Mouse (Mus musculus): ENCODE data around the gene Rps18. TPM values are rescaled to one million over a fixed set of nuclear protein-coding genes. Genes with fewer than 3 reads are reported as not detected.
A peak's percentile ranks its signal among the peaks of the same experiment; 100 is the strongest.

Gene Rps18
- polyA plus RNA-seq, 1 experiment: 1,668 TPM

DNA sequence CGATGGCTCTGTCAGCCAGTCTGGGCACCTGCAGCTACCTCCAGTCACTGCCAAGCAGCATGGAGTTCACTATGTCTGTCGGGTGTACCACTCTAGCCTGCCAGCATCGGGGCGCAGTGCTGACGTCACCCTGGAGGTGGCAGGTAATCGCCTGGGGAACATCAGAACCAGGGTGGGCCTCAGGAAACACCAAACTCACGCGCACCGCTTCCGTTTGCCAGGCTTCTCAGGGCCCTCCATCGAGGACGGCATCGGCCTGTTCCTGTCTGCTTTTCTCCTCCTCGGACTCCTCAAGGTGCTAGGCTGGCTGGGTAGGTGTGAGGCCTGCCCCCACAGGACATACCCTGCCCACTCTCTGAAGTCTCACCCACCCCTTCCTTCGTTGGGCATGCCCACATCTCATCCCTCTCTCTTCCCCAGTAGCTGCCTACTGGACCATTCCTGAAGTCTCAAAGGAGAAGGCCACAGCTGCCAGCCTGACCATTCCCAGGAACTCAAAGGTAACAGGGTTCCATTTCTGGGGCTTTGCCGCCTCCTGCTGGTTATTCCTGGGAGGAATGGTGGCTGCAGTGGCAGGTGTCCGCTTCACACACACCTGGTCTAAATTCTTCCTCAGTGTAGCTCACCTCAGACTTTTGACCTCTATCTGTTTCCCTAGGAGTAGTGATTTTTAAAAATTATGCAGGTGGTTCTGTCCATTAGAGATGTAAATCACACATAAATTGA lies 29.4 kb downstream of the Rps18 start:
- H3K4me3 ChIP-seq (ENCODE audit: insufficient read depth, low read length): no peak overlapping the region
- TF ChIP-seq POLR2A (IDR thresholded peaks at IDR 0.05; ENCODE audit: low read depth, low read length) (no peak), CTCF (IDR thresholded peaks at IDR 0.05; ENCODE audit: borderline replicate concordance, insufficient read depth, low read length) (peak; percentile 5; the same call in 1 of the 2 replicates)
- no peak overlapping the region for H3K27ac ChIP-seq (ENCODE audit: insufficient read depth, low read length)
- H3K4me1 ChIP-seq (ENCODE audit: control insufficient read depth, insufficient read depth, low read length): no peaks in the 10 kb centered on the region

DNA sequence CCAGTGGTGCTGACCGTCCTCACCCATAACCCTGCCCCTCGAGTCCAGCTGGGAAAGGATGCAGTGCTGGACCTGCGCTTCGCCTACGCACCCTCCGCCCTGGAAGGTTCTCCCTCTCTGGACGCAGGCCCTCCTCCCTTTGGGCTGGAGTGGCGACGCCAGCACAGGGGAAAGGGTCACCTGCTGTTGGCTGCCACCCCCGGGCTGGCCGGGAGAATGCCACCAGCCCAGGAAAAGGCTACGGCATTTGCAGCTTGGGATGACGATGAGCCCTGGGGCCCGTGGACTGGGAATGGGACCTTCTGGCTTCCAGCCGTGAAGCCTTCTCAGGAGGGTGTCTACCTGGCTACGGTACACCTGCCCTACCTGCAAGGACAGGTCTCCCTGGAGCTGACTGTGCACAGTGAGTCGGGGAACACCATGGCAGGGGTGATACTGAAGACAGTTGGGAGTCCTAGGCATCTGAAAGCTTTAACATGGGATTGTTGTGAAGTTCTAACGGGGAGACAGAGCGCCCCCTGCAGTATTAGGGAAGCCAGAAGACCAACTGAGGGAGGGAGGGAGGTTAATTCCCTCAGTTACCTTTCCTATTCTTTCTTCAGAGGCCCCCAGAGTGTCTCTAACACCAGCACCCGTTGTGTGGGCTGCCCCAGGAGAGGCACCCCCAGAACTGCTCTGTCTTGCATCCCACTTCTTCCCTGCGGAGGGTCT lies 30.2 kb downstream of the Rps18 start:
- Histone ChIP-seq H3K27ac (ENCODE audit: insufficient read depth, low read length) (no peak overlapping the region), H3K4me1 (ENCODE audit: control insufficient read depth, insufficient read depth, low read length) (no peaks in the 10 kb centered on the region), H3K4me3 (ENCODE audit: insufficient read depth, low read length) (no peak overlapping the region)
- TF ChIP-seq POLR2A (IDR thresholded peaks at IDR 0.05; ENCODE audit: low read depth, low read length) (no peak), CTCF (IDR thresholded peaks at IDR 0.05; ENCODE audit: borderline replicate concordance, insufficient read depth, low read length) (no peak)

DNA sequence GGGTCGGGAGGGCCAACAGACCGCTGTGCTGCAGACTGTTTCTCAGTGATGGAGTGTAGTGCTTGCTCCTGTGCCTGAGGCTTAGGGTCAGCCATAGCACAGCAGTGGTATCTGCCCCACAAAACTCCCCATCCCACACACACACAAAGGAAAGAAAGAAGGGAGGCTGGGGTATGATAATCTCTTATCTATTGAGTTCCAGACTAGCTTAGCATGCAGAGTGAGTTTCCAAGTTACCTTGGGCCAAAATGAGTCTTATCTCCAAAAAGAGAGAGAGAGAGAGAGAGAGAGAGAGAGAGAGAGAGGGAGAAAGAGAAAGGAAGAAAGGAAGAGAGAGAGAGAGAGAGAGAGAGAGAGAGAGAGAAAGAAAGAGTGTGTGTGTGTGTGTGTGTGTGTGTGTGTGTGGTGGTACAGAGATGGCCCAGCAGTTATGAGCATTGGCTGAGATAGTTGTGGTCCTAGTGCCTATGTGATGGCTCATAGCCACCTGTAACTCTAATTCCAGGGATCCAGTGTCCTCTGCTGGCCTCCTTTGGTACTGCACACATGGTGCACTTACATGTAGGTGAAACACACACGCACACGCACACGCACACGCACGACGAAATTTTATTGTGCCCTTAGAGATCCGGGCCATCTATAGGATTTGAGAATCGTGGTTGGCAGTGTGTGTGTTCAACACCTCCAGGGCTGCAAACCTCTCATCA lies 31.1 kb downstream of the Rps18 start:
- no peaks in the 10 kb centered on the region for H3K4me1 ChIP-seq (ENCODE audit: control insufficient read depth, insufficient read depth, low read length)
- no peak overlapping the region for H3K4me3 ChIP-seq (ENCODE audit: insufficient read depth, low read length)
- no peak overlapping the region for H3K27ac ChIP-seq (ENCODE audit: insufficient read depth, low read length)
- TF ChIP-seq CTCF (IDR thresholded peaks at IDR 0.05; ENCODE audit: borderline replicate concordance, insufficient read depth, low read length) (peak; percentile 28; the same call in 1 of the 2 replicates), POLR2A (IDR thresholded peaks at IDR 0.05; ENCODE audit: low read depth, low read length) (no peak)

DNA sequence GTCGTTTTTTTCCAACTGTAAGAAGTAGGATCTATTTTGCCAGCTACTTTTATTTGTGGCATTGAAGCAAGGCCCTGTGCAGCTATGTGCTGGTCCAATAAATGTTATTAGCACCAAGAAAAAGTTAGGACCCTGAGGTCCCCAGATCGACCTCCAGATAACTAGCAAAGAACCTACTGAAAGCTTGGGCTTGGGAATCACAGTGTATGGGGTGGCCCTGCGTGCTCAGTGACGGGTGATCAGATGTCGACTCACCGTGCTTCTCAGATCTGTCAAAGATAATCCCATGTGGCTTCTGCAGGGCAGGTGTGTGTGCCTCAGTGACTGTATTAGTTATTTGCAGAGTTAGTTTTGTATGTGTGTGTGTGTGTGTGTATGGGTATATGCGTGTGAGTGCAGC lies 34.4 kb downstream of the Rps18 start:
- Histone ChIP-seq H3K4me3 (ENCODE audit: insufficient read depth, low read length) (no peak overlapping the region), H3K4me1 (ENCODE audit: control insufficient read depth, insufficient read depth, low read length) (no peaks in the 10 kb centered on the region), H3K27ac (ENCODE audit: insufficient read depth, low read length) (no peak overlapping the region)
- no peak for TF ChIP-seq CTCF (IDR thresholded peaks at IDR 0.05; ENCODE audit: borderline replicate concordance, insufficient read depth, low read length)
- TF ChIP-seq POLR2A (IDR thresholded peaks at IDR 0.05; ENCODE audit: low read depth, low read length): no peak

DNA sequence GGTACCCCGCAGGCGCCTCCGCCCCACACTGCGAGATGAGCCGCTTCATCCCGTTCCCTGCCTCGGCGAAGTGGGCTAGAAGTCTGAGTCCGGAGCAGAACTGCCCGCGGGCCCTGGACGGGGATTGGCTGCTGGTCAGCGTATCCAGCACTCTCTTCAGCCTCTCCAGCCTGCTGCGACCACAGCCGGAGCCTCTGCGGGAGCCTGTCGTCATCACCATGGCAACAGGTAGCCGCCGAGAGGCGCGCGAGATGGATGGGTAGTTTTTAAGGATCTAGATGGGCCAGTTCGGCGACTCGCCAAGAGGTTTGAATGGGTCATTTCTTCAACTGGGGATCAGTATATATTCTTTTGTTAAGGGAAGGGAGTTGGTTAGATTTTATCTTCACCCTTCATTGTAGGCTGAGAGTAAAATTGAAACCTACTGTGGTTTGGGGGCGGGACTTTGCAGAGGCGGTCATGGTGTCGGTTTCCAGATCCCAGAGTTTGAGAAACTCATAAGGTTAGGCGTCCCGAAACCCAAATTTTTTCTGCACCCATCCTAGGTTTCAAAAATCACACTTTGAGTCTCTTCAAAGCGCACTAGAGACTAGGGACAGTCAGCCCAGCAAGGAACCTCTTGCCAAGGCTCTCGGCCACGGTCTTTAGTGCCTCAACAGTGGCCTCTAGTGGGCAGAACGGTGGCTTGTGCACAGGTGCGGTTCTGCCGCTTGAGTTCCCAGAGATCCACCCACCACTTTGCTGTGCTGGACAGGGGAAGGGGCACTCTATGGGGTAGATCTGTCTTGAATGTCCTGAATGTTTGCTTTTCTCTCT lies 35.3 kb downstream of the Rps18 start:
- H3K4me1 ChIP-seq (ENCODE audit: control insufficient read depth, insufficient read depth, low read length): no peaks in the 10 kb centered on the region
- peak overlapping the region; percentile 24 for H3K27ac ChIP-seq (ENCODE audit: insufficient read depth, low read length)
- TF ChIP-seq CTCF (IDR thresholded peaks at IDR 0.05; ENCODE audit: borderline replicate concordance, insufficient read depth, low read length) (peak; percentile 88), POLR2A (IDR thresholded peaks at IDR 0.05; ENCODE audit: low read depth, low read length) (peak; percentile 77)
- H3K4me3 ChIP-seq (ENCODE audit: insufficient read depth, low read length): peak overlapping the region; percentile 61

DNA sequence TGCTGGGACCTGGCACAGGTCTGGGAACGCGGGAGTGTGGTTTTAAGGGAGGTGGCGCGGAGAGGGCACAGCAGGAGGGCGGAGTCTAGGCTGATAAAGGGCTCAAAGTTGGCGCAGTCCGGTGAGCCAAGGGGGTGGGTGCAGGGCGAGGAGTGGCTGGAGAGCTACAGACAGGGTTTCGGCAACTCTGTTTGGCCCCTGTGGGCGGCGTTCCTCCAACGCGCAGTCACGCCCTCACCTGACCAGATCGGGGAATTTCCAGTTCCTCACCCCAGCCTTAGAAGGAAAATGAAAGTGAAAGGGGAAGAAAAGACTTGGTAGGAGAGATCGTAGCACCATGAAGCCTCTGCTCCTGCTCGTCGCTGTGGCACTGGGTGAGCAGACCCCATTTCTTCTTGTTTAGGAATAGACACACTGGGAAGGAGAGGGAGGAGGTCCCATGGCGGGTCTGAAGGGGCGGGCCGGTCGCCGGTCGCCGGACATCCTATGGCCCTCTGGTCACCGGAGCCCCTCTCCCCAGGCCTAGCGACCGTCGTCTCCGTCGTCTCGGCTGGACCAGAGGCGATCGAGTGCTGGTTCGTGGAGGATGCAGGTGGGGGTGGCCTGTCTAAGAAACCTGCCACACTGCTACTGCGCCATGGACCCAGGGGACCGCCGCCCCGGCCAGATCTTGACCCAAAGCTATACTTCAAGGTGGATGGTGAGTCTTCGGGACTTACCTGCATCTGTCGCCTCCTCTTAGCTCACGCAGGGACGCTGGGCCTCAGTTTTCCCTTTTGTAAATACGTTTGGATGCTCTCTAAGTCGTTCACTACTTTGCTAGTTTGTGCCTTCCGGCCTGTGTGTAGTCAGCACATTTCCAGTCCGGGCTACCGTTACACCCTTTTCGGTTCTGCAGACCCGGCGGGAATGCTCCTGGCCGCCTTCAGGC lies 36.2 kb downstream of the Rps18 start:
- H3K27ac ChIP-seq (ENCODE audit: insufficient read depth, low read length): peak overlapping the region; percentile 24
- H3K4me3 ChIP-seq (ENCODE audit: insufficient read depth, low read length): peak overlapping the region; percentile 61
- TF ChIP-seq POLR2A (IDR thresholded peaks at IDR 0.05; ENCODE audit: low read depth, low read length): peak; percentile 60
- TF ChIP-seq CTCF (IDR thresholded peaks at IDR 0.05; ENCODE audit: borderline replicate concordance, insufficient read depth, low read length): peak; percentile 20; the same call in 1 of the 2 replicates
- peaks cover 3% of the 10 kb centered on the region; the same call in 1 of the 2 replicates for H3K4me1 ChIP-seq (ENCODE audit: control insufficient read depth, insufficient read depth, low read length)

DNA sequence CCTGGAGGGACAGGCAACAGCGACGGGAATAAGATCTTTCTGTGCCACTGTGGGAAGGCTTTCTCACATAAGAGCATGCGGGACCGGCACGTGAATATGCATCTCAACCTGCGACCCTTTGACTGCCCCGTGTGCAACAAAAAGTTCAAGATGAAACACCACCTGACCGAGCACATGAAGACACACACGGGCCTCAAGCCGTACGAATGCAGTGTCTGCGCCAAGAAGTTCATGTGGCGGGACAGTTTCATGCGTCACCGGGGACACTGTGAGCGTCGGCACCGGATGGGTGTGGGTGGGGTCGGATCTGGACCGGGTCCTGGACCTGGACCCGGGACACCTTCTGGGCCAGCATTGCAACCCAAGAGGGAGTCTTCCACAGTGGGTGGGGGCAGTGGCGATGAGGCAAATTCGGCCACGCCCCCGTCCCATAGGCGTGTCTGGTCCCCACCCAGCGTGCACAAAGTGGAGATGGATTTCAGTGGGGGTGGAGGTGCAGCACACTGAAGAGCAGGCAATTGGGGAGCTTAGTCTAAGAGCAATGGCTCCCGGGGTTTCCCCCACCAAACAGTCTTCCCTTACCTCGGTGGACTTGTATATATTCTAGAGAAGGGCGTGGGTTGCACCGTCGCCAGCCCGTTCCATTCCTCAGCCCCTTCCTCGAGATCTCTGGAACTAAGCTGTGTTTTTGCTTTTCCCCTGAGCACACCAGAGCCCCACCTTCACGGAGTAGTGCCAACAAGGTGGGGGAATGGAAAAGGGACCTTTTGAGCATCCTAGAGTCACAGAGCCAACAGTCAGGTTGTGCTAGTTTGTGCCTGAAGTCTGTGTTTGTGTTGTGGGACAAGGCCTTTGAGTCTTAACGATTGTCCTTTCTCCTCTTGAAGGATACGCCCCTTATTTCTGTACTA lies 37.3 kb downstream of the Rps18 start:
- peaks cover 3% of the 10 kb centered on the region; the same call in 1 of the 2 replicates for H3K4me1 ChIP-seq (ENCODE audit: control insufficient read depth, insufficient read depth, low read length)
- peak overlapping the region; percentile 24; the same call in 1 of the 2 replicates for H3K27ac ChIP-seq (ENCODE audit: insufficient read depth, low read length)
- TF ChIP-seq POLR2A (IDR thresholded peaks at IDR 0.05; ENCODE audit: low read depth, low read length) (0 out of 2 replicates have a peak, but pooled peaks have one; percentile 10), CTCF (IDR thresholded peaks at IDR 0.05; ENCODE audit: borderline replicate concordance, insufficient read depth, low read length) (no peak)
- peak overlapping the region; percentile 61 for H3K4me3 ChIP-seq (ENCODE audit: insufficient read depth, low read length)

Data from embryonic fibroblast, embryonic 13.5 days (primary cell).